Mouse (Mus musculus) lung, embryonic 14.5 days (tissue): ENCODE data around the gene Mrpl52. TPM values are rescaled to one million over a fixed set of nuclear protein-coding genes. Genes with fewer than 3 reads are reported as not detected.

ENCODE experiments used
- ATAC-seq: fragments of 200-750 bp; cut with Nextera tagmentation; 2 replicates; pipeline ENCODE4 v1.8.0; 2017; ENCODE audit warnings: mild to moderate bottlenecking, moderate TSS enrichment, moderate library complexity; ENCODE audit not compliant: insufficient read depth
- DNase-seq: peaks from one replicate; pipeline ENCODE4 v3.0.0-alpha.2; 2015
- H3K27ac ChIP-seq: fragments of 300-500 bp; sonication (generic); 2 replicates; pipeline ENCODE4 v1.5.1; 2014; ENCODE audit warnings: low read depth, mild to moderate bottlenecking, moderate library complexity
- H3K27me3 ChIP-seq: fragments of 300-500 bp; sonication (generic); 2 replicates; pipeline ENCODE4 v1.6.1; 2014; ENCODE audit warnings: low read length, control low read depth; ENCODE audit not compliant: insufficient read depth
- H3K36me3 ChIP-seq: fragments of 300-500 bp; sonication (generic); 2 replicates; pipeline ENCODE4 v1.6.1; 2014; ENCODE audit warnings: control low read depth; ENCODE audit not compliant: insufficient read depth
- H3K4me1 ChIP-seq: fragments of 300-500 bp; sonication (generic); 2 replicates; pipeline ENCODE4 v1.6.1; 2014; ENCODE audit warnings: antibody characterized with exemption, control low read depth; ENCODE audit not compliant: insufficient read depth
- H3K4me2 ChIP-seq: fragments of 300-500 bp; sonication (generic); 2 replicates; pipeline ENCODE4 v1.6.1; 2014; ENCODE audit warnings: mild to moderate bottlenecking
- H3K4me3 ChIP-seq: fragments of 300-500 bp; sonication (generic); 2 replicates; pipeline ENCODE4 v1.5.1; 2014; ENCODE audit warnings: low read depth, low read length
- H3K9ac ChIP-seq: fragments of 300-500 bp; sonication (generic); 2 replicates; pipeline ENCODE4 v1.6.1; 2014
- H3K9me3 ChIP-seq: fragments of 300-500 bp; sonication (generic); 2 replicates; pipeline ENCODE4 v1.6.1; 2016; ENCODE audit warnings: low read depth, low read length, control low read depth
- CTCF ChIP-seq: IDR thresholded peaks from 2 replicates; pipeline ENCODE4 v1.5.1; 2016; ENCODE audit warnings: antibody characterized with exemption, low read depth
- WGBS: fragments of 180-500 bp; shearing (Covaris S2); extraction: QIAGEN DNeasy Blood & Tissue Kit; methylation state at CpG from one replicate; pipeline ENCODE4 v1.1.7; 2014; 5-methylcytosine and 5-hydroxymethylcytosine counted together
- polyA plus RNA-seq: library from polyadenylated mRNA; unstranded; fragments of >200 nt; fragmentation: Nextera tagmentation; extraction: Ambion mirVana; gene quantifications from 2 replicates; pipeline ENCODE4 v1.2.1, GENCODE M21; 2014

Mrpl52 gene
- polyA plus RNA-seq, 1 experiment from 2014 or later, result 274 TPM

DNA sequence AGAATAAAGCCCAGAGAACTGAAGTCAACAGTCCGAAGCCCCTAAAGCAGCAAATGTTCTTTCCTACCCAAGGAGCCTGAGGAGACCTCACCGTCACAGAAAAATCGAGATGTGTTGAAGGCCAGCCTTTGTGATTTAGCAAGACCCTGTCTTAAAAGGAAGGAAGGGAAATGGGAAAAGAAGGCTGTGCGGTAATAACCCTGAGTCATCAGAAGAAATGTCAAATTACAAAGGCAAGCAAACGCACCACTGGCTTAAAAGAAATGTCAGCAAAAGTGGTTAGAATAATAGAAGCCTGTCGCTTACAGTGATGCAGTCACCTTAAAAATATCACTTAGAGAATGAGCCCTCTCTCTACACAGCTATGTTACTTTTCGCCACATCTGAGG lies 28.2 kb upstream of the Mrpl52 start:
- 65% methylated on average over 7 of the region's 7 CpGs for WGBS
- no peaks in the 10 kb centered on the region for H3K27me3 ChIP-seq
- ATAC-seq, result no peak
- no peaks in the 10 kb centered on the region for H3K4me1 ChIP-seq
- no peak overlapping the region for H3K4me3 ChIP-seq
- H3K27ac ChIP-seq, result peak overlapping the region; percentile 33; the same call in 1 of the 2 replicates
- H3K9me3 ChIP-seq, result no peaks in the 10 kb centered on the region
- TF ChIP-seq CTCF, result no peak
- H3K4me2 ChIP-seq, result no peak overlapping the region
- H3K36me3 ChIP-seq, result no peaks in the 10 kb centered on the region
- no peak for DNase-seq
- H3K9ac ChIP-seq, result no peak overlapping the region

DNA sequence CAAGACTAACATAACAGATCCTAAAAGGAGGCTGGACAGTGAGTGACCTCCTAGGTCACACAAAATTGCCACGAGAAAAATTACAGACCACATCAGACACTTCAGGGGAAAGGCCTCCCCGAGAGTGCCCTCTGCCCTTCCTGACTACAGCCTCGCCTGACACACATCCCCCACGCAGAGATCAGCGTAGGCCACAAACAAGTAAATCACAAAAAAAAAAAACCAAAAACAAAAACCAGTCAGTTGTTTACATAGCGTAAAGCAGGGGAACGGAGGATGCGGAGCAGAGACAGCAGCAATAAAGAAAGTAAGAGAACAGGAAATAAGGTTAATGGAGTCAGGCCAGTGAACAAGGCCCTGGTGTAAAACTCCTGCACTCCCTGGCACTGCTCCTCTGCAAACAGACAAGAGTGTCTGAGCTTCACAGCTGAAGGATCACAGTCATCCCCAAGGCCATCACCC lies 27.8 kb upstream of the Mrpl52 start:
- no peak for DNase-seq
- no peaks in the 10 kb centered on the region for H3K9me3 ChIP-seq
- H3K4me2 ChIP-seq, result no peak overlapping the region
- H3K36me3 ChIP-seq, result no peaks in the 10 kb centered on the region
- no peaks in the 10 kb centered on the region for H3K4me1 ChIP-seq
- peak overlapping the region; percentile 33; the same call in 1 of the 2 replicates for H3K27ac ChIP-seq
- TF ChIP-seq CTCF, result no peak
- no peak overlapping the region for H3K4me3 ChIP-seq
- H3K9ac ChIP-seq, result no peak overlapping the region
- no peaks in the 10 kb centered on the region for H3K27me3 ChIP-seq
- WGBS, result 30% methylated on average over 8 of the region's 8 CpGs
- no peak for ATAC-seq

DNA sequence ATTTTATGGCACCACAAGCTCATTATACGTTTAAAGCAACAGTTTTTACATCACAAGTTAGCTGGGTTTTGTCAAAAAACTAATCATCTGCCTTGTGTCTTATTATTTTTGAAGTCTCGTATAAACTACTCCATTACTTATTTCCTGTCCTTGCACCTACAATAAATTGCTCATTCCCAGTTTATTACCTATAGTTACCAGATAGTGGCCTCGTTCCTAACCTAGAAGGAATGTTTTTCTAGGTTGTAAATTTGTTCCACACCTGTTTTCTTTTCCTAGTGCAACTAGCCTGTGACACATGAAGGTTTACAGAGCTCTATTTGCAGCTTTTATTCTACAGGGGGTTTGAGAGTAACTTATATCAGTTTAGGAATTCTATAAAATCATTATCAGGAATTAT lies 25.0 kb upstream of the Mrpl52 start:
- no peaks in the 10 kb centered on the region for H3K4me1 ChIP-seq
- DNase-seq (no peak), ATAC-seq (no peak)
- no peaks in the 10 kb centered on the region for H3K9me3 ChIP-seq
- no peak overlapping the region for H3K27ac ChIP-seq
- H3K9ac ChIP-seq, result no peak overlapping the region
- TF ChIP-seq CTCF, result no peak
- no peaks in the 10 kb centered on the region for H3K36me3 ChIP-seq
- no peak overlapping the region for H3K4me3 ChIP-seq
- 52% methylated on average over 3 of the region's 3 CpGs for WGBS
- no peak overlapping the region for H3K4me2 ChIP-seq
- no peaks in the 10 kb centered on the region for H3K27me3 ChIP-seq

DNA sequence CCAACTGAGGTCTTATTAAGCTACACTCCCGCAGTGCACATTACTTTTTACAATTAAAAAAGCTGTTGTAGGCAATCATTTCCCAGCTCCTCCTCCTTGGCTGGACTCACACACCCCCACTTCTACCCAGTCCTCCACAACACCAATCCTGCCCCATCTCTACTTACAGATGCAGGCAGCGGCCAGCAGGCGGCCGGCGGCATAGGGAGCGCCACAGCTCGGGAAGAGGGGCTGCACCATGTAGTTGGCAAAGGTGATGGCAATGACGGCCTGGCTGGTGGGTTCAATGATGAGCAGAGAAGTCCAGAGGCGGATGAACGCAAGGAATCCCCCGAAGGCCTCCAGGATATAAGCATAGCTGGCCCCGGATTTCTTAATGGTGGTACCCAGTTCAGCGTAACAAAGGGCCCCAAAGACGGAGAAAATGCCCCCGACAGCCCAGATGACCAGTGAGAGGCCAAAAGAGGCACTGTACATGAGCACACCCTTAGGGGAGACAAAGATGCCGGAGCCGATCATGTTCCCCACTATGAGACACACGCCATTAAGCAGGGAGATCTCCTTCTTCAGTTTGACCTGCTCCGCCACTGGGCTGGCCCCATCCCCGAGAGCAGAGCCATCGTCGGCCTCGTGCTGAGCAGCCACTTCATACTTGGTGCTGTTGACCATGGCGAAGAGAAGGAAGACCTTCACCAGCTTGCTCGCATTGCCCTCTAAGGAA lies 18.2 kb upstream of the Mrpl52 start:
- H3K36me3 ChIP-seq, result no peaks in the 10 kb centered on the region
- H3K4me1 ChIP-seq, result peaks cover 6% of the 10 kb centered on the region; the same call in 1 of the 2 replicates
- WGBS, result 84% methylated on average over 25 of the region's 25 CpGs
- no peak overlapping the region for H3K9ac ChIP-seq
- DNase-seq, result no peak
- TF ChIP-seq CTCF, result peak; percentile 39; the same call in 1 of the 2 replicates
- H3K4me2 ChIP-seq, result no peak overlapping the region
- H3K27me3 ChIP-seq, result no peaks in the 10 kb centered on the region
- no peak overlapping the region for H3K27ac ChIP-seq
- no peak for ATAC-seq
- no peak overlapping the region for H3K4me3 ChIP-seq
- no peaks in the 10 kb centered on the region for H3K9me3 ChIP-seq

DNA sequence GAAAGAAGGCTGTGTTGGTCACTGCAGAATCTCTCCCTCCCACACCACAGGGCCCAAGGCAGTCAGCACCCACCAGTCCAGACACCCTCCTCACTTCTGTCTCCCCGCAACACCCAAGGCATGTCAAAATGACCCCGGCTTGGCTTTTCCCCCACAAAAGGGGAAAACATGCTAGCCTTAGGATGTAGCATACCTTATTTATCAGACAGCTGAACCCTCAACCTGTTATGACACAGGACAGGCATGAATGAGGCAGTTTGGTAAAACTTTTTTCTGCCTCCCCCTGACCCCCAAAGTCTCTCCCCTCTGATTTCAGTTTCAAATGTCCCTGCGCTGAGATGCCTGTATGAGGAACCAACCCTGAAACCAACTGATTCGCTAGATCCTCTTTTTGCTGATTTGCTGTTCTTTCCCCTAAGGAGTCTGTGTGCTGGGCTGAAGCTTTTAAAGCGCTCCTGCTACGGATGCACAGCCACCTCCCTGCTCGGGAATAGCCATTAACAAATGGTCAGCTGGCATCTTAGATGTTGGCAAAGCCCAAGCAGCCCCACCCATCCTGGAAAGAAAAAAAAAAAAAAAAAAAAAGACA lies 17.6 kb upstream of the Mrpl52 start:
- no peak for DNase-seq
- Histone ChIP-seq H3K4me1 (peaks cover 12% of the 10 kb centered on the region), H3K4me3 (no peak overlapping the region), H3K27me3 (no peaks in the 10 kb centered on the region), H3K9me3 (no peaks in the 10 kb centered on the region), H3K27ac (no peak overlapping the region), H3K9ac (no peak overlapping the region), H3K36me3 (no peaks in the 10 kb centered on the region), H3K4me2 (peak overlapping the region; percentile 42; the same call in 1 of the 2 replicates)
- WGBS, result 70% methylated on average over 7 of the region's 7 CpGs
- TF ChIP-seq CTCF, result no peak
- ATAC-seq, result no peak

DNA sequence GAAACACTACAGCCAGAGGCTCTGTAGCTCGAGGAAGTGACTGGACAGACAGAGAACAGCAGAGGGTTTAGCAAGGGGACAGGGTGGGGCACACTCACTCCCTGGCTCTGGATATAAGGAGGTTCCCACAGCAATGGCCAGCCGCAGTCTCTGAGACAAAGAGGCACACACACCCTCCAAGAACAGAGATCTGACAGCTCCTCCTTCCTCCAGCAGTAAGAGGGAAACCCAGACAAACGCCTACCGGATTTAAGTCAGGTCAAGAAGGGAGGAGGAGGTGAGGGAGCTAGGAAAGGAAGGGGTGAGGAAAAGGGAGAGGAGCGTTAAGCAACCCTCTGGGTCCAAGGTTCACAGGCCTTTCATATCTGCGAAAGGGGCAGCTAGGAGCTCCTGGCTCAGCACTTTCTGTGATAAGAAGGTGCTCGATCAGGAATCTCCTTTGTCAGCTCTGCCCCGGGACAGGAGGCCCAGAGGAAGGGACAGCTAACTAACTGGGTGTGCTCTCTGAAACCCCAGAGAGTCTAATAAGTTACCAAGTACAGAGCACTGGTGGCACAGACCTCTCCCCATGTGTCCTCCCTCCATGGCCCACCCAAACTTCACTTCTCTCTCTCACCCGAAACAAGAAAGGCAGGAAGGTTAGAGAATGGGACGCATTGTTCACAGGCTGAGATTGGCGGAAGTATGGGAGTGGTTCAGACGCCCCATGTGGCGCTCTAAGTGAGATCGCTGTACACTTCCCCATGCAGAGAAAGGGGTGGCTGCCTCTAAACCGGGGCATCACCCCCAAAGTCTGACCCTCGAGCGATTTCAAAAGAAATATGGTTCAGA lies 16.5 kb upstream of the Mrpl52 start:
- H3K27me3 ChIP-seq, result no peaks in the 10 kb centered on the region
- H3K4me1 ChIP-seq, result peaks cover 19% of the 10 kb centered on the region
- H3K4me2 ChIP-seq, result peak overlapping the region; percentile 42
- WGBS, result 29% methylated on average over 17 of the region's 17 CpGs
- ATAC-seq (peak; percentile 39; the same call in 1 of the 2 replicates), DNase-seq (peak; percentile 55)
- H3K27ac ChIP-seq, result peak overlapping the region; percentile 84
- TF ChIP-seq CTCF, result no peak
- peak overlapping the region; percentile 19 for H3K9ac ChIP-seq
- H3K36me3 ChIP-seq, result no peaks in the 10 kb centered on the region
- H3K4me3 ChIP-seq, result no peak overlapping the region
- no peaks in the 10 kb centered on the region for H3K9me3 ChIP-seq
